Mouse (Mus musculus) layer of hippocampus, adult 11-12 months (tissue): ENCODE results near the gene Hectd4.
A peak's percentile ranks its signal among the peaks of the same experiment; 100 is the strongest.
"Not testable (repeated sequence)": the region's sequence is repeated elsewhere in the genome, so short reads cannot be mapped to it uniquely, and the experiment has no call there.

Experiments
- DNase-seq: peaks from one replicate; pipeline ENCODE4 v3.0.0; 2022; ENCODE audit warnings: low spot score

Gene Hectd4

DNA sequence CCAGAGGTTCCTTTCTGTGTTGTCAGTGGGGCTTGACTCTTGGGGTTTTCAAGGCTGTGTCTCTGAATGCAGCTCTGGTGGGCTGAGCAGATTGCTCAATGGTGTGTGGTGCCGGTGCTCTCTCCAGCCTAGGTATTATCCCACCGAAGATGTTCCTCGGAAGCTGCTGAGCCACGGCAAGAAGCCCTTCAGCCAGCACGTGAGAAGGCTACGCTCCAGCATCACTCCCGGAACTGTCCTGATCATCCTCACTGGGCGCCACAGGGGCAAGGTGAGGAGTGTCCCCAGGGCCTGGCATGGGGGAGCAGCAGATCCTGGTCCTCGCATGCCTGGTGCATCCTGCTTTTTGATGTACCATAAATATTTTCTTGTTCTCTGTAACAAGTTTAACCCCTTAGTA, 13.5 kb upstream of the Hectd4 start:
- DNase-seq, result no peak

DNA sequence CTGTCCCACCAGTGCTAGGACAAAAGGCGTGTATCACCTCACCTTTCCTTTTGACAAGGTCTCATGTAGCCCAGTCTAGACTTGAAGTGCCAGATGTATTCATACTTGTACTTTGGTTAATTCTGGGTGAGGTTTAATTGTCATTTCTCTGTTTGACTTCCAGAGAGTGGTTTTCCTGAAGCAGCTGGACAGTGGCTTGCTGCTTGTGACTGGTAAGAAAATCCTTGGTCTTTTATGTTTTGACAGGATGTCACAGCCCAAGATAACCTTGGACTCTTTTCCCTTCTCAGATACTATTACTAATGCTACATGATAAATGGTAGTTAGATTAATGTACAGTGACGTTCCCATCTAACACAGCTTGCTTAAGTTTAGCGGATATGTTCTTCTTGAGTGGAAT, 13.0 kb upstream of the Hectd4 start:
- no peak for DNase-seq

DNA sequence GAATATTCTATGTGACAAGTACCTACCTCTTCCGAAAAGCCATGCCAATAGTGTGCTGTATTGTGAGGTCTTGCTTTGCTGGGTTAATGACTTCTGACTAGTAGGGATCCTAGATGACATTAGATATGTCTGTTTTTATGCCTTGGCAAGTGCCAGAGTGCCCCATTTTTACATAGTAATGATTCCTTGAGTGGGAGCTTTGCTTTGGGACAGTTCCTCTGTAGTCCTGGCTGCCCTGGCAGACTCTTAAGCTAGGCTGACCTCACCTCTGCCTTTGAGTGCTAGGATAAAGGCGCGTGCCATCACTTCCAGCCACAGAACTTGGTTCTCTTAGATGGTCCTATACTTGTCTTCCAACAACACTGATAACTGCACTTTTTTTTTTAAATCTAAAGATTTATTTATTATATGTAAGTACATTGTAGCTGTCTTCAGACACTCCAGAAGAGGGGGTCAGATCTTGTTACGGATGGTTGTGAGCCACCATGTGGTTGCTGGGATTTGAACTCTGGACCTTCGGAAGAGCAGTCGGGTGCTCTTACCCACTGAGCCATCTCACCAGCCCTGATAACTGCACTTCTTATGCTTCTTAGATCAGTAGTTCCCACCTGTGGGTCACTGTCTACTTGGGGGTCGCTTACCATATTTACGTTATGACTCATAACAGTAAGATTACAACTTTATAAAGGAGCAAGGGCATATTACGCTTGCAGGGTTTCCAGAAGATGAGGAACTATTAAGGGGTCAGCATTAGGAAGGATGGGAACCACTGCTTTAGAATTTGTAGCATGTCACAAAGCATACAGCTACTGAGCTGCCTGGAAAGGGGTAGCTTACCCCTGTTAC, 10.0 kb upstream of the Hectd4 start:
- DNase-seq, result no peak

- DNase-seq, result no peak
Observed at GRCm38 (mm10) chr5:121210601-121210924, 9.5 kb upstream of the Hectd4 start.

DNA sequence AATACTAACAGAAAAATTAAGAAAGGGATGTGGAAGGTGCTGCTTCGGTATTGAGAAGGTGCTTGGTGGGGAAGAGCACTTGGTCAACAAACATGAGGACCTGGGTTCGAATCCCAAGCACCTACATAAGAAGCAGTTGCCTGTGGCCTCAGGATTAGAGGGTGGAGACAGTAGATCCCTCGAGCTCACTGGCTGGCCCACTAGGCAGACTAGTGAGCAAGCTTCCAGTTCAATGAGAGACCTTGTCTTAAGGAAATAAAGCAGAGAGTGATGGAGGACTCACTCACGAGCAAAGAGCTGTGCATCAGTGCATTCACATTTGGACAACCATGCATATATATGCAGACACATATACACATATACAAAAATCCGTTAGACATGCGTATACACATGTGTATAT, 7.9 kb upstream of the Hectd4 start:
- no peak for DNase-seq

DNA sequence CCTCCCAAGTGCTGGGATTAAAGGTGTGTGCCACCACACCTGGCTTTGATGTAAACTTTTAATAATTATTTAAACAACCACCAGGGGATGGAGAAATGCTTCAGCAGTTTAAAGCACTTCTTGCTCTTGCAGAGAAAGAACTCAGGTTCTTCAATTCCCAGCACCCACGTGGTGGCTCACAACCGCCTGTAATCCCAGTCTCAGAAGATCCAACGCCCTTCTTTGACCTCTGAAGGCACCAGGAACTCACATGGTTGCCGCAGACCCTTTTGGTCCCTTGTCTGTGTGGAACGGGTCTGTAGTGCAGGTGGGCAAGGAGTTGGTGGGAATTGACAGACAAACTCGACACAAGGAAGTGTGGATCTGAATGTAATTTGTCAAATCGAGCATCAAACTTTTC, 5.3 kb upstream of the Hectd4 start:
- DNase-seq, result no peak

DNA sequence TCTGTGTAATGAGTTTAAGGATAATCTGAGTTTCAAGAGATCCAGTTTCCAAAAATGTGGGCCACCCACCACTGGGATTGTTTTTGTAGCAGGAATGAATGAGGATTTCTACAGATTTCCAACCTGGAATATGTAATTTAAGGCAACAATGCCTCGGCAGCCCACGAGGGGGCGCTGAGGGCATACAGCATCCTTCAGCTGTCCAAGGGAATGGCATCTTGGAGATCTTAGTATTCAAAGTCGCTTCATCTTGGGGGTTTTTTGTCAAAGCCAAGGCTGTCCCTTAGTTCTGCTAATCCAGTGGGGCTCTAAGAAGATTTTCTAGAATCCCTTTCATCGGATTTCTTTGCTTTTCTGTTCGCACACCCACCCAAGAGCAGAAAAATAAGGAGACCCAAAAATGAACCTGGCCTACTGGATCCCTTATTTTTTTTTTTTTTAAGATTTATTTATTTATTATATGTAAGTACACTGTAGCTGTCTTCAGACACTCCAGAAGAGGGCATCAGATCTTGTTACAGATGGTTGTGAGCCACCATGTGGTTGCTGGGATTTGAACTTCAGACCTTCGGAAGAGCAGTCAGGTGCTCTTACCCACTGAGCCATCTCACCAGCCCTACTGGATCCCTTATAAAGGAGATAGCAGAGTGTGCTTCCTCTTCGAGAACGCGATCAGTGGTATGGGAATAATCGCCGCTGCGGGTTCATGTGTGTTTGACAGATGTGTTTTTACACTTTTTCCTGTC, 4.5 kb upstream of the Hectd4 start:
- DNase-seq, result peak; percentile 84

- no peak for DNase-seq
Observed at GRCm38 (mm10) chr5:121216126-121216446, 3.9 kb upstream of the Hectd4 start.

DNA sequence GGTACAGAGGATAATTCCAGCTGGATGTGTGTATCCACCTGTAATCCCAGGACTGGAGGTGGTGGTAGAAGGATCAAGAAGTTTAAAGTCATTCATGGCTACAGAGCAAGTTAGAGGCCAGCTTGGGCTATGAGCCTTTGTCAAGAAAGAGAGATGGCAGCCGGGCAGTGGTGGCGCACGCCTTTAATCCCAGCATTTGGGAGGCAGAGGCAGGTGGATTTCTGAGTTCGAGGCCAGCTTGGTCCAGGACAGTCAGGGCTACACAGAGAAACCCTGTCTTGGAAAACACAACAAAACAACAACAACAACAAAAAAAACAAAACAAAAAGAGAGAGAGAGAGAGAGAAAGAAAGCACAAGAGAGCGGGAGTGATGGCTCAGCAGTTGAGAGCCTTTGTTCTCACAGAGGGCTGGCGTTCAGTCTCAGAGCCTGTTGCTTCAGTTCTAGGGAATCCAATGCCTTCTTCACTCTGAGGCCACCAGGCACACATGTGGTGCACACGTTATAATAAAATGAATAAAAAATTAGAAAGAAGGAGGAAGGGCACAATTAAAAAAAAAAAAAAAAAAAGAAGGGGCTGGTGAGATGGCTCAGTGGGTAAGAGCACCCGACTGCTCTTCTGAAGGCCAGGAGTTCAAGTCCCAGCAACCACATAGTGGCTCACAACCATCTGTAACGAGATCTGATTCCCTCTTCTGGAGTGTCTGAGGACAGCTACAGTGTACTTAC, 3.3 kb upstream of the Hectd4 start:
- DNase-seq, result not testable (repeated sequence)

GRCm38 (mm10) chr5:121217313-121217634, 2.7 kb upstream of the Hectd4 start:
- DNase-seq, result no peak

- no peak for DNase-seq
Observed at GRCm38 (mm10) chr5:121219190-121219589, 829 bp upstream of the Hectd4 start.

GRCm38 (mm10) chr5:121220732-121221301, 798 bp downstream of the Hectd4 start:
- peak; percentile 54 for DNase-seq

GRCm38 (mm10) chr5:121221328-121221850, 1.4 kb downstream of the Hectd4 start:
- no peak for DNase-seq

DNA sequence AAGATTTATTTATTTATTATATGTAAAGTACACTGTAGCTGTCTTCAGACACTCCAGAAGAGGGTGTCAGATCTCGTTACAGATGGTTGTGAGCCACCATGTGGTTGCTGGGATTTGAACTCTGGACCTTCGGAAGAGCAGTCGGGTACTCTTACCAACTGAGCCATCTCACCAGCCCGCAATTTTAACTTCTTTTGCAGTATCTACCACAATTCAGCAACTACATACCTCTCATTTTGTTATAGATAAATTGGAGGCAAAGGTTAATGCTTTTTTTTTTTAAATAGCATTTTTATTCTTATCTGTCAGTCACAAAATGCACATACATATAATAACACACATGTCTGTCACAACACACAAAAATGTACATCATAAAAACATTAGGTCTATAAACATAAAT, 4.0 kb downstream of the Hectd4 start:
- DNase-seq, result not testable (repeated sequence)

GRCm38 (mm10) chr5:121224856-121225255, 4.8 kb downstream of the Hectd4 start:
- no peak for DNase-seq

DNA sequence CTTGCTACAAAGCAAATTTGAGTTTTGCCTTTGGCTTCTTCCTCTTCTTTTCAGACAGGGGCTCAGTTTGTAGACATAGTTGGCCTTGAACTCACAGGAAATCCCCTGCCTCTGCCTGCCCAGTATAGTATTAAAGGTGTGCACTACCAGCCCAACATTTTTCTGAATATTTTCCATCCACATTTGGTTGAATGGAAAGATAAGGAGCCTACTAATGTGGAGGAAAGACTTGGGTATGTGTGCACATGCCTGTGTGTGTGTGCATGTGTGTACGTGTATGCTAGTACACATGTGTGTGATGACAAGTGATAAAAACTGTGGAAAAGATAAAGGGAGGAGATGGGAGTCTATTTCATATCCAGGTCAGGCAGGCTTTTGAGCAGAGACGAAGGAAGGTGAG, 5.8 kb downstream of the Hectd4 start:
- no peak for DNase-seq

GRCm38 (mm10) chr5:121226406-121226805, 6.4 kb downstream of the Hectd4 start:
- no peak for DNase-seq

- DNase-seq, result no peak
Observed at GRCm38 (mm10) chr5:121226845-121227244, 6.8 kb downstream of the Hectd4 start.

GRCm38 (mm10) chr5:121227330-121227729, 7.3 kb downstream of the Hectd4 start:
- not testable (repeated sequence) for DNase-seq

GRCm38 (mm10) chr5:121229182-121229581, 9.2 kb downstream of the Hectd4 start:
- no peak for DNase-seq

DNA sequence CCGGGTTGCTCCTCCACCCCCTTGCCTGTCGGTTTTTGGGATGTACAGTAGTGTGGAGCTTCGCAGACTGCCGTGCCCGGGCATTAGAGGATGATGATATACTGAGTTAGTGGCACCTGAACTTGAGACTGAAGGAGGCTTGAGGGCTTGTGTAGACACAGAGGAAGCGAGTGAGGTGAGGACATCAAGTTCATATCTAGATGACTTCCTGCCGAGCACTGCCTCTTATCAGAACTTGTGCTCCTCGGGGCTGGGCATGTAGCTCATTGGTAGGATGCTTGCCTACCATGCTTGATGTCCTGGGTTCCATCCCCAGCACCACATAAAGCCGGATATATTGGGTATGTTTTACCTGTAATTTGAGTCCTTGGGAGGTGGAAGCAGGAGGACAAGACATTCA, 10.8 kb downstream of the Hectd4 start:
- no peak for DNase-seq

DNA sequence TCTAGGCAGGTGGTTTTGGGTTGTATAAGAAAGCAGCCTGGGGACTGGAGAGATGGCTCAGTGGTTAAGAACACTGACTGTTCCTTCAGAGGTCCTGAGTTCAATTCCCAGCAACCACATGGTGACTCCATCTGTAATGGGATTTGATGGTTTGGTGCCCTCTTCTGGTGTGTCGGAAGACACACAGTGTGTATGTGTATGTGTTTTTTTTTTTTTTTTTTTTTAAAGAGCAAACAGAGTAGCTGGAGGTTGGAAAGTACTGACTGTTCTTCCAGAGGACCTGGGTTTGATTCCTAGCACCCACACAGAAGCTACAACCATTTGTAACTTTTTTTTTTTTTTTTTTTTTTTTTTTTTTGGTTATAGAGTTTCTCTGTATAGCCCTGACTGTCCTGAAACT, 12.8 kb downstream of the Hectd4 start:
- DNase-seq, result no peak

- DNase-seq, result no peak
Observed at GRCm38 (mm10) chr5:121233726-121234125, 13.7 kb downstream of the Hectd4 start.
